Mouse (Mus musculus): ENCODE measurements at regions not wholly inside any gene's neighbourhood (a gene's known extent, or its start where the extent isn't known, plus 50 kb on each side); places are given as distances from the start of the nearest gene placed in this dataset.
"Not testable (repeated sequence)": the region's sequence is repeated elsewhere in the genome, so short reads cannot be mapped to it uniquely, and the experiment has no call there.

DNA sequence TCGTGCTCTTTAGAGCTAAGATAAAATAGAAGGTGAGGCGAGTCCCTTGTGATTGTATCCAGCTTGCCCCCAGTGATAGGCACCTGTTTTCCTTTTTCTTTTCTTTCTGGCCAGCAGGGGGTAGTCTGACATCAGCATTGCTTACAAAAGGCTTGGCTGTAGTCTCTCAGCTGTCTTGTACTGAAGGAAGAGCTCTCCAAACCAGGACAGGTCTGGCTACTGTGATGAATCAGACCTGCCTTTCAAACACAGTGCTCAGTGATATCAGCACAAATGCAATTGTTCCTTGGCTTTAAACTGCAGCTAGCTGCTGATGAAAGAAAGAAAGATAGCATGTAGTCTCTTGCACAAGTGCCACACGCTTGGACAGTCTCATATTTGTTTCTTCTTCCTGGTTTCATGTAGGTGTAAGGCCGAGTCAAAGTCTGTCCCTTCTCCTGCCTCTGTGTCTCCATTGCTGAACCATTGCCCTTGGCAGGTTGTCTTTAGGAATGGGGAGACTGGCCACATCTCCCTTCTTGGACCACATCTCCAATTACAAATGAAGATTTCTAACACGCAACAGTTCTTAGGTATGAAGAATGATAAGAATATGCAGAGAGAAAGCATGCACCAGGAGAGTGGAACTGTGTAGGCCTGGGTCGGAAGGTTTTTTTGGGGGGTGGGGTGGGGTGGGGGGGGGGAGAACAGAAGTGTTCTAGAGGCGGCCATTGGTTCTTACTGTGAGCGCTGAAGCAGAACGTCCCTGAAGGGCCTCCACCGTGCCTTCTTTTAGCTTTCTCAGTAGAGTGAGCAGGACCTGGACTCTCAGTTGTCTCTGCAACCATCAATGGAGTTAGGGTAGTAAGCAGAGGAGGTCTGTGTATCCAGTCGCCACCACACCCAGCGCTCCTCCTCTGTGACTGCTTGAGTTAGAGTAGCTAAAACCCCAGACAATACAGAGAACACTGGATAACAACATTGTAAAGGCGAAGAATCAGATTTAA is 200.9 kb downstream of the Faxc start:
- DNase-seq (ENCODE audit: low spot score in 2 of 2), result peak in 1 of 2 experiments; percentile 29

- DNase-seq (ENCODE audit: low spot score in 2 of 2), result no peak
Observed at GRCm38 (mm10) chr4:22133547-22134495, 202.7 kb downstream of the Faxc start.

- no peak for DNase-seq (ENCODE audit: low spot score in 2 of 2)
Observed at GRCm38 (mm10) chr4:22140122-22140521, 209.0 kb downstream of the Faxc start.

- DNase-seq (ENCODE audit: low spot score in 2 of 2), result no peak
Observed at GRCm38 (mm10) chr4:22143546-22143945, 212.4 kb downstream of the Faxc start.

DNA sequence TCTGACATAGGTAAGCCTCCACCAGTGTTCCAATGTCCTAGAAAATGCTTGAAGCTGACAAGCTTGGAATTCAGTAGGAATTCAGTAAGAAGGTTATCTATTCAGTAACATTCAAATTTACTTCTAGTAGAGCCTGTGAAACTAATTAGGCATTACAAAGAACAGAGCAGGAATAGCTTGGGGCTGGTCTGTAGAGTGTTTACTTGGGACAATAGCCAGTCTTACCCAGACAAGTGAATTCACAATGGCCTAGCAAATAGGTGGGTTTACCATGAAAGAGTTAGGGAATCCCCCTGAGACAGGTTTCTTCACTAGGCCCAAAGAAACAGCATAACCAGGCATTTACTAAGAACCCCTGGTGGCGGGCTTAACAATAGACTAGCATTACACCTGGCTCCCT is 212.5 kb upstream of the Fbxl4 start:
- DNase-seq (ENCODE audit: low spot score in 2 of 2), result not testable (repeated sequence)

- DNase-seq (ENCODE audit: low spot score in 2 of 2), result no peak
Observed at GRCm38 (mm10) chr4:22146648-22147409, 210.5 kb upstream of the Fbxl4 start.

- DNase-seq (ENCODE audit: low spot score in 2 of 2), result no peak
Observed at GRCm38 (mm10) chr4:22151899-22152493, 205.3 kb upstream of the Fbxl4 start.

GRCm38 (mm10) chr4:22152971-22153544 is 204.3 kb upstream of the Fbxl4 start:
- no peak for DNase-seq (ENCODE audit: low spot score in 2 of 2)

GRCm38 (mm10) chr4:22153620-22154019 is 203.7 kb upstream of the Fbxl4 start:
- no peak for DNase-seq (ENCODE audit: low spot score in 2 of 2)

- DNase-seq (ENCODE audit: low spot score in 2 of 2), result no peak
Observed at GRCm38 (mm10) chr4:22186422-22186821, 170.9 kb upstream of the Fbxl4 start.

GRCm38 (mm10) chr4:22188141-22189006 is 169.0 kb upstream of the Fbxl4 start:
- no peak for DNase-seq (ENCODE audit: low spot score in 2 of 2)

DNA sequence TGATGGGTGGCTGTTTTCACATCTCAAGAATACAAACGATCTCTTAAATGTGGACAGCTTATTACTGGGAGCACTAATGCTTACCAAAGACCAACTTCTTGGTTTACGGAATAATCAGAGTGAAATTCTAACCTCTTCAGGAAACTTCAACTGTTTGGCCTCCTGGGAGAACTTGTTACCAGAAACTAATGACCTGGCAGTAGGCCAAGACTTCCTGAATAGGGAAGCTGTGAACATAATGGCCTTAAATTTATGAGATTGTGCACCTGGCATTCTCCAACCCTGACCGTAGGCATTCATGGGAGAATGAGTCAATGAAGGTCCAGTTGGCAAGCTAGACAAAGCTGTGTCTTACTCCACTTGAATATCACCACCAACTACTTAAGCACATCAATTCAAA is 160.8 kb upstream of the Fbxl4 start:
- no peak for DNase-seq (ENCODE audit: low spot score in 2 of 2)

- no peak for DNase-seq (ENCODE audit: low spot score in 2 of 2)
Observed at GRCm38 (mm10) chr4:22208531-22208930, 148.8 kb upstream of the Fbxl4 start.

- no peak for DNase-seq (ENCODE audit: low spot score in 2 of 2)
Observed at GRCm38 (mm10) chr4:22237640-22238039, 119.7 kb upstream of the Fbxl4 start.

DNA sequence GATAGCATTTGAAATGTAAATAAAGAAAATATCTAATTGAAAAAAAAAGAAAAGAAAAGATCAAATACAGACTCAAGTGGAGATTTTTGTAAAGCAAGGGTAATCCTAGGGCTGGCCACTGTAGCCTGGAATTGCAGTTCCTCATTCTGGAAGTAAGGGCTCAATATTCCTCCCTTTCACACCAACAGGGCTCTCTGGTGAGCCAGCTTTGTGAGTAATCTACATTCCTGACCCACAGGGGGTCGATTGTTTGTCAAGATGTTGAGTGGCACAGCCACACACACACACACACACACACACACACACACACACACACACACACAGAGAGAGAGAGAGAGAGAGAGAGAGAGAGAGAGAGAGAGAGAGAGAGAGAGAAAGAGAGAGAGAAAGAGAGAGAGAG is 107.1 kb upstream of the Fbxl4 start:
- not testable (repeated sequence) for DNase-seq (ENCODE audit: low spot score in 2 of 2)

- DNase-seq (ENCODE audit: low spot score in 2 of 2), result no peak
Observed at GRCm38 (mm10) chr4:22263903-22264302, 93.4 kb upstream of the Fbxl4 start.

- no peak for DNase-seq (ENCODE audit: low spot score in 2 of 2)
Observed at GRCm38 (mm10) chr4:22269064-22269463, 88.3 kb upstream of the Fbxl4 start.

GRCm38 (mm10) chr4:22274178-22274577 is 83.2 kb upstream of the Fbxl4 start:
- no peak for DNase-seq (ENCODE audit: low spot score in 2 of 2)

- no peak for DNase-seq (ENCODE audit: low spot score in 2 of 2)
Observed at GRCm38 (mm10) chr4:22282536-22283323, 74.6 kb upstream of the Fbxl4 start.
